Mouse (Mus musculus): Measurements from ENCODE around the gene Adgrd1. TPM values are rescaled to one million over a fixed set of nuclear protein-coding genes. Genes with fewer than 3 reads are reported as not detected.

The Adgrd1 gene
- polyA plus RNA-seq, 1 experiment from 2014 or later: 1.6 TPM

- 11% methylated on average over 21 of the region's 21 CpGs for WGBS
- 0 out of 2 replicates have a peak, but pooled peaks cover 1% of the 10 kb centered on the region for H3K9me3 ChIP-seq (ENCODE audit: control insufficient read depth, low read length)
- no peak overlapping the region for H3K27ac ChIP-seq (replicated peaks in 1 of 2; ENCODE audit: control insufficient read depth in 1 of 2, insufficient read depth in 1 of 2, low read depth in 2 of 2, low read length in 2 of 2)
- H3K4me2 ChIP-seq (ENCODE audit: low read length): peak overlapping the region; percentile 46
- H3K4me3 ChIP-seq (ENCODE audit: control insufficient read depth in 1 of 2, insufficient read depth in 1 of 2, low read depth in 1 of 2, low read length in 2 of 2): 0 out of 4 replicates have a peak overlapping the region, but pooled peaks of 1 of the 2 experiments have one; percentile 5
- H3K4me1 ChIP-seq (ENCODE audit: control insufficient read depth in 2 of 2, insufficient read depth in 2 of 2, low read length in 2 of 2): peaks cover 0 to 4% of the 10 kb centered on the region in 2 experiments; a peak in 2 of 4 replicates
- no peak overlapping the region; the same call in 1 of the 2 replicates for H3K9ac ChIP-seq (ENCODE audit: low read length)
- no peaks in the 10 kb centered on the region for H3K36me3 ChIP-seq (ENCODE audit: control insufficient read depth, insufficient read depth, low read length)
- ATAC-seq (ENCODE audit: insufficient number of reproducible peaks, insufficient read depth, low FRiP score, low read depth): no peak
- peaks cover 8% of the 10 kb centered on the region for H3K27me3 ChIP-seq (ENCODE audit: control insufficient read depth, insufficient read depth, low read length)
Observed at GRCm38 (mm10) chr5:129063037-129063791, 33.3 kb upstream of the Adgrd1 start.

- H3K4me3 ChIP-seq (ENCODE audit: control insufficient read depth in 1 of 2, insufficient read depth in 1 of 2, low read depth in 1 of 2, low read length in 2 of 2): 0 out of 4 replicates have a peak overlapping the region, but pooled peaks of 1 of the 2 experiments have one; percentile 5
- 41% methylated on average over 8 of the region's 8 CpGs for WGBS
- H3K9ac ChIP-seq (ENCODE audit: low read length): no peak overlapping the region
- H3K4me2 ChIP-seq (ENCODE audit: low read length): peak overlapping the region; percentile 46
- H3K36me3 ChIP-seq (ENCODE audit: control insufficient read depth, insufficient read depth, low read length): no peaks in the 10 kb centered on the region
- ATAC-seq (ENCODE audit: insufficient number of reproducible peaks, insufficient read depth, low FRiP score, low read depth): no peak
- peaks cover 8% of the 10 kb centered on the region for H3K27me3 ChIP-seq (ENCODE audit: control insufficient read depth, insufficient read depth, low read length)
- no peak overlapping the region for H3K27ac ChIP-seq (replicated peaks in 1 of 2; ENCODE audit: control insufficient read depth in 1 of 2, insufficient read depth in 1 of 2, low read depth in 2 of 2, low read length in 2 of 2)
- H3K4me1 ChIP-seq (ENCODE audit: control insufficient read depth in 2 of 2, insufficient read depth in 2 of 2, low read length in 2 of 2): peaks cover 0 to 4% of the 10 kb centered on the region in 2 experiments; a peak in 2 of 4 replicates
- 0 out of 2 replicates have a peak, but pooled peaks cover 3% of the 10 kb centered on the region for H3K9me3 ChIP-seq (ENCODE audit: control insufficient read depth, low read length)
Observed at GRCm38 (mm10) chr5:129063792-129064087, 32.8 kb upstream of the Adgrd1 start.

GRCm38 (mm10) chr5:129064186-129064585 is 32.4 kb upstream of the Adgrd1 start:
- H3K27ac ChIP-seq (replicated peaks in 1 of 2; ENCODE audit: control insufficient read depth in 1 of 2, insufficient read depth in 1 of 2, low read depth in 2 of 2, low read length in 2 of 2): no peak overlapping the region
- ATAC-seq (ENCODE audit: insufficient number of reproducible peaks, insufficient read depth, low FRiP score, low read depth): no peak
- H3K4me3 ChIP-seq (ENCODE audit: control insufficient read depth in 1 of 2, insufficient read depth in 1 of 2, low read depth in 1 of 2, low read length in 2 of 2): no peak overlapping the region
- WGBS: 70% methylated on average over 11 of the region's 11 CpGs
- no peak overlapping the region for H3K9ac ChIP-seq (ENCODE audit: low read length)
- H3K36me3 ChIP-seq (ENCODE audit: control insufficient read depth, insufficient read depth, low read length): no peaks in the 10 kb centered on the region
- peaks cover 8% of the 10 kb centered on the region for H3K27me3 ChIP-seq (ENCODE audit: control insufficient read depth, insufficient read depth, low read length)
- H3K4me1 ChIP-seq (ENCODE audit: control insufficient read depth in 2 of 2, insufficient read depth in 2 of 2, low read length in 2 of 2): peaks cover 0 to 4% of the 10 kb centered on the region in 2 experiments; a peak in 2 of 4 replicates
- H3K4me2 ChIP-seq (ENCODE audit: low read length): no peak overlapping the region
- H3K9me3 ChIP-seq (ENCODE audit: control insufficient read depth, low read length): 0 out of 2 replicates have a peak, but pooled peaks cover 3% of the 10 kb centered on the region

- no peak overlapping the region for H3K9ac ChIP-seq (ENCODE audit: low read length)
Observed at GRCm38 (mm10) chr5:129065301-129065700, 31.2 kb upstream of the Adgrd1 start.

GRCm38 (mm10) chr5:129065946-129066345 is 30.6 kb upstream of the Adgrd1 start:
- Histone ChIP-seq H3K9me3 (ENCODE audit: control insufficient read depth, low read length) (0 out of 2 replicates have a peak, but pooled peaks cover 3% of the 10 kb centered on the region), H3K4me1 (ENCODE audit: control insufficient read depth in 2 of 2, insufficient read depth in 2 of 2, low read length in 2 of 2) (peaks cover 0 to 4% of the 10 kb centered on the region in 2 experiments; a peak in 2 of 4 replicates), H3K4me2 (ENCODE audit: low read length) (no peak overlapping the region), H3K36me3 (ENCODE audit: control insufficient read depth, insufficient read depth, low read length) (no peaks in the 10 kb centered on the region), H3K4me3 (ENCODE audit: control insufficient read depth in 1 of 2, insufficient read depth in 1 of 2, low read depth in 1 of 2, low read length in 2 of 2) (no peak overlapping the region), H3K27ac (replicated peaks in 1 of 2; ENCODE audit: control insufficient read depth in 1 of 2, insufficient read depth in 1 of 2, low read depth in 2 of 2, low read length in 2 of 2) (no peak overlapping the region), H3K27me3 (ENCODE audit: control insufficient read depth, insufficient read depth, low read length) (peaks cover 8% of the 10 kb centered on the region), H3K9ac (ENCODE audit: low read length) (no peak overlapping the region)
- WGBS: 56% methylated on average over 9 of the region's 9 CpGs
- no peak for ATAC-seq (ENCODE audit: insufficient number of reproducible peaks, insufficient read depth, low FRiP score, low read depth)

More at GRCm38 (mm10) chr5:129065301-129065700, 31.2 kb upstream of the Adgrd1 start:
- H3K9me3 ChIP-seq (ENCODE audit: control insufficient read depth, low read length): 0 out of 2 replicates have a peak, but pooled peaks cover 3% of the 10 kb centered on the region
- no peaks in the 10 kb centered on the region for H3K36me3 ChIP-seq (ENCODE audit: control insufficient read depth, insufficient read depth, low read length)
- no peak overlapping the region for H3K27ac ChIP-seq (replicated peaks in 1 of 2; ENCODE audit: control insufficient read depth in 1 of 2, insufficient read depth in 1 of 2, low read depth in 2 of 2, low read length in 2 of 2)
- H3K27me3 ChIP-seq (ENCODE audit: control insufficient read depth, insufficient read depth, low read length): peaks cover 8% of the 10 kb centered on the region
- H3K4me2 ChIP-seq (ENCODE audit: low read length): no peak overlapping the region
- no peak for ATAC-seq (ENCODE audit: insufficient number of reproducible peaks, insufficient read depth, low FRiP score, low read depth)
- no peak overlapping the region for H3K4me3 ChIP-seq (ENCODE audit: control insufficient read depth in 1 of 2, insufficient read depth in 1 of 2, low read depth in 1 of 2, low read length in 2 of 2)
- 69% methylated on average over 12 of the region's 12 CpGs for WGBS
- H3K4me1 ChIP-seq (ENCODE audit: control insufficient read depth in 2 of 2, insufficient read depth in 2 of 2, low read length in 2 of 2): peaks cover 0 to 4% of the 10 kb centered on the region in 2 experiments; a peak in 2 of 4 replicates

- whole genome bisulfite sequencing: 81% methylated on average over 8 of the region's 8 CpGs
- no peak overlapping the region for H3K4me2 ChIP-seq (ENCODE audit: low read length)
- H3K4me1 ChIP-seq (ENCODE audit: control insufficient read depth in 2 of 2, insufficient read depth in 2 of 2, low read length in 2 of 2): peaks cover 0 to 4% of the 10 kb centered on the region in 2 experiments; a peak in 2 of 4 replicates
- peaks cover 8% of the 10 kb centered on the region for H3K27me3 ChIP-seq (ENCODE audit: control insufficient read depth, insufficient read depth, low read length)
- no peak for ATAC-seq (ENCODE audit: insufficient number of reproducible peaks, insufficient read depth, low FRiP score, low read depth)
- no peak overlapping the region for H3K27ac ChIP-seq (replicated peaks in 1 of 2; ENCODE audit: control insufficient read depth in 1 of 2, insufficient read depth in 1 of 2, low read depth in 2 of 2, low read length in 2 of 2)
- no peak overlapping the region for H3K4me3 ChIP-seq (ENCODE audit: control insufficient read depth in 1 of 2, insufficient read depth in 1 of 2, low read depth in 1 of 2, low read length in 2 of 2)
- H3K36me3 ChIP-seq (ENCODE audit: control insufficient read depth, insufficient read depth, low read length): no peaks in the 10 kb centered on the region
- 0 out of 2 replicates have a peak, but pooled peaks cover 3% of the 10 kb centered on the region for H3K9me3 ChIP-seq (ENCODE audit: control insufficient read depth, low read length)
- no peak overlapping the region for H3K9ac ChIP-seq (ENCODE audit: low read length)
Observed at GRCm38 (mm10) chr5:129066541-129067230, 29.9 kb upstream of the Adgrd1 start.

GRCm38 (mm10) chr5:129067231-129067834 is 29.2 kb upstream of the Adgrd1 start:
- 58% methylated on average over 13 of the region's 13 CpGs for WGBS
- H3K27ac ChIP-seq (replicated peaks in 1 of 2; ENCODE audit: control insufficient read depth in 1 of 2, insufficient read depth in 1 of 2, low read depth in 2 of 2, low read length in 2 of 2): no peak overlapping the region

More at GRCm38 (mm10) chr5:129067231-129067834, 29.2 kb upstream of the Adgrd1 start:
- peaks cover 0 to 4% of the 10 kb centered on the region in 2 experiments; a peak in 2 of 4 replicates for H3K4me1 ChIP-seq (ENCODE audit: control insufficient read depth in 2 of 2, insufficient read depth in 2 of 2, low read length in 2 of 2)
- no peak for ATAC-seq (ENCODE audit: insufficient number of reproducible peaks, insufficient read depth, low FRiP score, low read depth)
- H3K4me2 ChIP-seq (ENCODE audit: low read length): no peak overlapping the region
- H3K9me3 ChIP-seq (ENCODE audit: control insufficient read depth, low read length): 0 out of 2 replicates have a peak, but pooled peaks cover 3% of the 10 kb centered on the region
- H3K36me3 ChIP-seq (ENCODE audit: control insufficient read depth, insufficient read depth, low read length): no peaks in the 10 kb centered on the region
- no peak overlapping the region for H3K4me3 ChIP-seq (ENCODE audit: control insufficient read depth in 1 of 2, insufficient read depth in 1 of 2, low read depth in 1 of 2, low read length in 2 of 2)
- H3K9ac ChIP-seq (ENCODE audit: low read length): no peak overlapping the region
- peaks cover 8% of the 10 kb centered on the region for H3K27me3 ChIP-seq (ENCODE audit: control insufficient read depth, insufficient read depth, low read length)
